Comparison of ENCODE assay signal across 7 mouse cellular contexts in genomic region chr9:37139514-37139913, GRCm38 (mm10). TPM values are rescaled to one million over a fixed set of nuclear protein-coding genes. Genes with fewer than 3 reads are reported as not detected.
DNase-seq lines count a peak whose midpoint lies in the region; ATAC-seq lines count a peak whose summit lies in the region.

No protein-coding gene starts in this region.

- H3K27ac ChIP-seq in heart, embryonic 16.5 days (ENCODE audit: low read length), result no peak overlapping the region
- H3K27ac ChIP-seq in limb, embryonic 11.5 days (replicated peaks; ENCODE audit: low read depth, low read length), result peak overlapping the region; percentile 47; the same call in 1 of the 2 replicates

- no peaks in the 10 kb centered on the region for H3K9me3 ChIP-seq in heart, embryonic 16.5 days (replicated peaks; ENCODE audit: control insufficient read depth, low read length)
- H3K9me3 ChIP-seq in limb, embryonic 11.5 days (ENCODE audit: control insufficient read depth, low read length), result no peaks in the 10 kb centered on the region

- WGBS in heart, embryonic 16.5 days, result 2% methylated on average over 8 of the region's 8 CpGs
- 0% methylated on average over 8 of the region's 8 CpGs for WGBS in limb, embryonic 11.5 days

- peak overlapping the region; percentile 20 for H3K4me3 ChIP-seq in heart, embryonic 16.5 days (ENCODE audit: low read length)
- no peak overlapping the region for H3K4me3 ChIP-seq in limb, embryonic 11.5 days (ENCODE audit: low read depth, low read length)

- H3K4me2 ChIP-seq in heart, embryonic 16.5 days (ENCODE audit: low read depth, low read length), result peak overlapping the region; percentile 43
- H3K4me2 ChIP-seq in limb, embryonic 11.5 days (ENCODE audit: low read depth, severe bottlenecking), result peak overlapping the region; percentile 36

- H3K27me3 ChIP-seq in heart, embryonic 16.5 days (ENCODE audit: control insufficient read depth, insufficient read depth, low read length), result no peaks in the 10 kb centered on the region
- no peaks in the 10 kb centered on the region; the same call in 1 of the 2 replicates for H3K27me3 ChIP-seq in limb, embryonic 11.5 days (ENCODE audit: control insufficient read depth, insufficient read depth, low read length)

- no peaks in the 10 kb centered on the region for H3K36me3 ChIP-seq in heart, embryonic 16.5 days (ENCODE audit: control insufficient read depth, insufficient read depth)
- H3K36me3 ChIP-seq in limb, embryonic 11.5 days (ENCODE audit: control insufficient read depth, insufficient read depth, low read length), result no peaks in the 10 kb centered on the region

- ATAC-seq in heart, embryonic 16.5 days (replicated peaks; ENCODE audit: extremely low read depth, insufficient read depth, low FRiP score), result peak; percentile 80
- ATAC-seq in limb, embryonic 11.5 days (ENCODE audit: insufficient number of reproducible peaks, low FRiP score, low TSS enrichment, low read depth), result peak; percentile 71
- no peak for ATAC-seq in monocyte, adult 5-6 weeks (replicated peaks; ENCODE audit: insufficient number of reproducible peaks, low FRiP score, low TSS enrichment, poor library complexity, severe bottlenecking)

- DNase-seq in ES-CJ7 (ENCODE audit: low read depth, low spot score), result peak; percentile 69
- peak; percentile 85 for DNase-seq in embryo, embryonic 10 days (ENCODE audit: low spot score)
- peak; percentile 77 for DNase-seq in limb, embryonic 11.5 days (ENCODE audit: low spot score)
- peak; percentile 77 for DNase-seq in neural tube, embryonic 10.5 days (ENCODE audit: extremely low spot score, low spot score)
- DNase-seq in left cerebral cortex, adult 9 months (ENCODE audit: low spot score in 2 of 2), result no peak

- peak overlapping the region; percentile 34; the same call in 1 of the 2 replicates for H3K9ac ChIP-seq in heart, embryonic 16.5 days (ENCODE audit: low read length)
- H3K9ac ChIP-seq in limb, embryonic 11.5 days (ENCODE audit: low read length), result no peak overlapping the region

- H3K4me1 ChIP-seq in heart, embryonic 16.5 days (ENCODE audit: control insufficient read depth, insufficient read depth, low read length), result peaks cover 9% of the 10 kb centered on the region
- H3K4me1 ChIP-seq in limb, embryonic 11.5 days (ENCODE audit: control insufficient read depth, insufficient read depth, low read length), result peaks cover 51% of the 10 kb centered on the region

RNA-seq across cellular contexts. Expression of gene Pknox2, which starts 7.7 kb away (rescaled TPM):
- 3.9 and 4.6 TPM in 2 replicates for polyA plus RNA-seq in heart, embryonic 16.5 days (2015; fragmentation: Nextera tagmentation; extraction: Ambion mirVana)
- 11.3 and 12.4 TPM in 2 replicates for polyA plus RNA-seq in limb, embryonic 11.5 days (2014; fragmentation: Nextera tagmentation; extraction: Ambion mirVana)
- not detected in 3 replicates for total RNA-seq in monocyte, adult 5-6 weeks (2017)

Comparison
In these comparisons a context has a peak if more than half of its experiments do, and no peak if none do; other contexts are left out.
1. DNase-seq: peak in ES-CJ7 (single experiment), embryo, embryonic 10 days (single experiment), limb, embryonic 11.5 days (single experiment) and neural tube, embryonic 10.5 days (single experiment); none in left cerebral cortex, adult 9 months (0 of 2).